Mouse (Mus musculus) erythroblast, embryonic 14.5 days (primary cell): ENCODE results near the gene Vmn2r9. TPM values are rescaled to one million over a fixed set of nuclear protein-coding genes. Genes with fewer than 3 reads are reported as not detected.
"Not testable (repeated sequence)": the region's sequence is repeated elsewhere in the genome, so short reads cannot be mapped to it uniquely, and the experiment has no call there.

Experiments
- H3K27me3 ChIP-seq: 2 replicates; pipeline ENCODE4 v1.6.1; 2012; ENCODE audit warnings: inconsistent platforms; ENCODE audit not compliant: control insufficient read depth
- H3K36me3 ChIP-seq: 2 replicates; pipeline ENCODE4 v1.6.1; 2012; ENCODE audit warnings: mild to moderate bottlenecking, inconsistent platforms; ENCODE audit not compliant: control insufficient read depth
- H3K4me1 ChIP-seq: 2 replicates; pipeline ENCODE4 v1.6.1; 2012; ENCODE audit warnings: inconsistent platforms; ENCODE audit not compliant: control insufficient read depth
- H3K4me3 ChIP-seq: replicated peaks from 2 replicates; pipeline ENCODE3; 2012; ENCODE audit warnings: moderate library complexity, mild to moderate bottlenecking, inconsistent platforms
- H3K9me3 ChIP-seq: 2 replicates; pipeline ENCODE4 v1.6.1; 2012; ENCODE audit warnings: low read length, inconsistent platforms, mixed read lengths; ENCODE audit not compliant: control insufficient read depth
- GATA1 ChIP-seq: IDR thresholded peaks from 2 replicates; pipeline ENCODE4 v1.6.1; 2012; ENCODE audit warnings: low read length, inconsistent platforms, mixed read lengths
- TAL1 ChIP-seq: IDR thresholded peaks from 3 replicates; pipeline ENCODE4 v1.6.1; 2012; ENCODE audit warnings: low read length, inconsistent platforms, mixed read lengths
- polyA plus RNA-seq: library from polyadenylated mRNA; stranded (reverse); fragments of >175 nt; gene quantifications from 2 replicates; pipeline ENCODE4 v1.2.3, GENCODE M21; 2012

The Vmn2r9 gene
- 0.01 TPM in 1 of 2 replicates, not detected in the other for polyA plus RNA-seq

- H3K4me1 ChIP-seq, H3K4me3 ChIP-seq, H3K9me3 ChIP-seq, H3K36me3 ChIP-seq, H3K27me3 ChIP-seq: not testable (repeated sequence)
Measured at GRCm38 (mm10) chr5:108852501-108852900, at the start of gene Vmn2r9. Gene Vmn2r9 (minus strand): TSS chr5:108852601.

DNA sequence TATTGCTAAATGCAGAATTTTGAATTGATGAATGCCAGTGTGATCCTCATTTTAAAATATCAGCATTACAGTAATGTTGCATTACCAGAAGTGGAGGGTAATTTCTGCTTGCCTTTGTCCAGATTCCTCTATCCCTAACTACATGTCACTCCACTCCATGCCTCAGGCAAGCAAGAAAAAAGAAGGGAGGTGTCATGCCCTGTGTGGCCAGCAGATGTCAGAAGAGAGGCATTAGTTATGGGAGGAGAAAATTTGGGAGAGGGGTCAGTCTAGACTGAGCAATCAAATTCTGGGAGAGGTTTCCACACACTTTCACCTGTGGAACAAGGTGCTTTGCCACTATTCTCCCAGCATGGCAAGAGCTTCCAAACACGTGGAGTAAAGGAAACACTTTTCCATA lies 14.3 kb upstream of the Vmn2r9 start:
- not testable (repeated sequence) for H3K9me3 ChIP-seq, H3K27me3 ChIP-seq, H3K4me3 ChIP-seq, H3K4me1 ChIP-seq, H3K36me3 ChIP-seq

DNA sequence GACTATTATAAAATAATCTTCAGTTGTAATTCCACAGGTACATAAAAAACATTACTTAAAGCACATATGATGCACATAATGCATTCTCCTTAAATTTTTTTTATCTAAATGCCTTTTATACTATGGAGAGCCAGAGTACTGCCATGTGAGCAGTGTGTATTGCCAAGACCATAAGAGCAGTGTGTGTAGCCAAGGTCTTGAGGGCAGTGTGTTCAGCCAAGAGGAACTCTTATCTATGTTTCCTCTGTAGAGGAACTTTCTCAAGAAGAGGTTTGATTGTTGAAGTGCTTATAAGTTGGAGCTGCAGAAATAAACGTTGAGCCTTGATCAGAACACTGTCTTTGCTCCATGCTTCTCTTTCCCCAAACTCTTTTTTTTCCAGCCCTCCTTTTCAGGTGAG lies 2.9 kb downstream of the Vmn2r9 start:
- Histone ChIP-seq H3K27me3 (no peaks in the 10 kb centered on the region), H3K4me1 (no peaks in the 10 kb centered on the region), H3K9me3 (no peaks in the 10 kb centered on the region), H3K36me3 (no peaks in the 10 kb centered on the region), H3K4me3 (no peak overlapping the region)
- no peak for TF ChIP-seq TAL1
- no peak for TF ChIP-seq GATA1

GRCm38 (mm10) chr5:108836156-108836555 lies 16.2 kb downstream of the Vmn2r9 start:
- Histone ChIP-seq H3K9me3 (no peaks in the 10 kb centered on the region), H3K36me3 (no peaks in the 10 kb centered on the region), H3K4me3 (no peak overlapping the region), H3K27me3 (no peaks in the 10 kb centered on the region), H3K4me1 (no peaks in the 10 kb centered on the region)
- no peak for TF ChIP-seq GATA1
- TF ChIP-seq TAL1: no peak

DNA sequence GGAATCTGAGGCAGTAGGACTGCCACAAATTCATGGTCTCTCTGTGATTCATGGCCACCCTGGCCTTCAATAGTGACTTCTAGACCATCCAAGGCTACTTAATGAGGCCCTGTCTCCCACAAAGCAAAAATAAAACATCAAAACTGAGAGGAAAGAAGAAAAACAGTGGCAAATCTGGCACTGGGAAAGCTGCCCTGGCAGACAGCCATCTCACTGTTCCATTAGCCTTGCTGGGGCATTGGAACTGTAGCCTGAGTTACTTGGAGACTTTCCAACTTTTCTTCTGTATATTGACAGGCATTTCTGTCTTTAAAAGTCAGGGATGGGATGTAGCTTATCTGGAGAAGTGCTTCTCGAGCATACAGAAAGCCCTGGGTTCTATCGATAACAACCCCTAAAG lies 29.1 kb downstream of the Vmn2r9 start:
- no peak overlapping the region for H3K4me3 ChIP-seq
- no peaks in the 10 kb centered on the region for H3K9me3 ChIP-seq
- H3K27me3 ChIP-seq: no peaks in the 10 kb centered on the region
- H3K36me3 ChIP-seq: no peaks in the 10 kb centered on the region
- no peaks in the 10 kb centered on the region for H3K4me1 ChIP-seq
- TF ChIP-seq TAL1 (no peak), GATA1 (no peak)

DNA sequence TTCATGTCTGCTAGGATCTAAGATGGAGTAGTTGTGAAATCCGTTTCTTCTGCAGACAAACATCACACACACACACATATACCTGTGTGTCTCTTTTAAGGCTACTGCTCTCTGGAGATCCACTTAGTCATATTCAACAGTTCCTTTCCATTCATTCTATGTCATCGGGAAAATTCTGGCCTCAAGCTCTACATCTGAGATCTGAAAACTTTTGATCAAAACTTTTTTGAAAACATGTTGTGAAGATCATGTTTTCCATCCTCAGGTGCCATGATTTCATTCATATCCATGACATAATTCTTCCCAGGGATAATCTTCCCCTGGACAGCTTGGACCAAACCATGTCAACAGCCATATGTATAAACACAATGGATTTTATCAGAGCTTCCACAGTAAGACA lies 43.7 kb downstream of the Vmn2r9 start, which contains the start of gene Vmn2r8:
Gene Vmn2r8 (minus strand): TSS at position 101 of the 400 bp plus-strand sequence.
- H3K27me3 ChIP-seq, H3K4me3 ChIP-seq, H3K4me1 ChIP-seq, H3K9me3 ChIP-seq, H3K36me3 ChIP-seq: not testable (repeated sequence)

DNA sequence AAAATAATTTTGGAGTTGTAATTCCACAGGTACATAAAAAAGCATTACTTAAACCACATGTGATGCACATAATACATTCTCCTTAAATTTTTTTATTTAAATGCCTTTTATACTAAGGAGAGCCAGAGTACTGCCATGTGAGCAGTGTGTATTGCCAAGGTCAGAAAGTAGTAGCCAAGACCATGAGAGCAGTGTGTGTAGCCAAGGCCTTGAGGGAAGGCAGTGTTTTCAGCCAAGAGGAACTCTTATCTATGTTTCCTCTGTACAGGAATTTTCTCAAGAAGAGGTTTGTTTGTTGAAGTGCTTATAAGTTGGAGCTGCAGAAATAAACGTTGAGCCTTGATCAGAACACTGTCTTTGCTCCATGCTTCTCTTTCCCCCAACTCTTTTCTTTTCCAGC lies 48.8 kb downstream of the Vmn2r9 start:
- H3K27me3 ChIP-seq: no peaks in the 10 kb centered on the region
- no peaks in the 10 kb centered on the region for H3K4me1 ChIP-seq
- H3K9me3 ChIP-seq: no peaks in the 10 kb centered on the region
- TF ChIP-seq GATA1 (no peak), TAL1 (no peak)
- H3K36me3 ChIP-seq: no peaks in the 10 kb centered on the region
- H3K4me3 ChIP-seq: no peak overlapping the region

- H3K4me1 ChIP-seq, H3K27me3 ChIP-seq, H3K4me3 ChIP-seq, H3K36me3 ChIP-seq, H3K9me3 ChIP-seq: not testable (repeated sequence)
Measured at GRCm38 (mm10) chr5:108795263-108795662, 57.1 kb downstream of the Vmn2r9 start, which contains the start of gene Tmed11. Gene Tmed11 (minus strand): TSS chr5:108795363.

GRCm38 (mm10) chr5:108790385-108790784 lies 62.0 kb downstream of the Vmn2r9 start:
- H3K4me3 ChIP-seq, H3K36me3 ChIP-seq, H3K27me3 ChIP-seq, H3K9me3 ChIP-seq, H3K4me1 ChIP-seq: not testable (repeated sequence)

Other genes starting within 250 kb of the Vmn2r9 start
- gene Gak, start 222.8 kb downstream of the Vmn2r9 start, polyA plus RNA-seq: 5.2 and 6.8 TPM in 2 replicates
- 0.09 and 0.14 TPM in 2 replicates for gene Tmem175, start 222.8 kb downstream of the Vmn2r9 start, polyA plus RNA-seq
- 0.06 and 0.07 TPM in 2 replicates for gene Idua, start 192.3 kb downstream of the Vmn2r9 start, polyA plus RNA-seq
- 0.08 and 0.16 TPM in 2 replicates for gene Dgkq, start 182.9 kb downstream of the Vmn2r9 start, polyA plus RNA-seq
- gene Slc26a1, start 177.0 kb downstream of the Vmn2r9 start, polyA plus RNA-seq: 0.47 and 0.59 TPM in 2 replicates
- 1.8 and 2.4 TPM in 2 replicates for gene Fgfrl1, start 160.2 kb downstream of the Vmn2r9 start, polyA plus RNA-seq
- 0.31 and 1.1 TPM in 2 replicates for gene Rnf212, start 77.6 kb downstream of the Vmn2r9 start, polyA plus RNA-seq
- not detected in 2 replicates for gene Tmed11, start 57.2 kb downstream of the Vmn2r9 start, polyA plus RNA-seq
- gene Vmn2r8, start 43.8 kb downstream of the Vmn2r9 start, polyA plus RNA-seq: not detected in 2 replicates
- gene Vmn2r10, start 153.9 kb upstream of the Vmn2r9 start, polyA plus RNA-seq: 0.01 TPM in 1 of 2 replicates, not detected in the other
- not detected in 2 replicates for gene Vmn2r11, start 207.0 kb upstream of the Vmn2r9 start, polyA plus RNA-seq
- not detected in 2 replicates for gene Vmn2r12, start 245.3 kb upstream of the Vmn2r9 start, polyA plus RNA-seq